Mouse (Mus musculus): Measurements from ENCODE around the gene Ffar4. TPM values are rescaled to one million over a fixed set of nuclear protein-coding genes. Genes with fewer than 3 reads are reported as not detected.

The Ffar4 gene
- polyA plus RNA-seq, 1 experiment, result not detected

DNA sequence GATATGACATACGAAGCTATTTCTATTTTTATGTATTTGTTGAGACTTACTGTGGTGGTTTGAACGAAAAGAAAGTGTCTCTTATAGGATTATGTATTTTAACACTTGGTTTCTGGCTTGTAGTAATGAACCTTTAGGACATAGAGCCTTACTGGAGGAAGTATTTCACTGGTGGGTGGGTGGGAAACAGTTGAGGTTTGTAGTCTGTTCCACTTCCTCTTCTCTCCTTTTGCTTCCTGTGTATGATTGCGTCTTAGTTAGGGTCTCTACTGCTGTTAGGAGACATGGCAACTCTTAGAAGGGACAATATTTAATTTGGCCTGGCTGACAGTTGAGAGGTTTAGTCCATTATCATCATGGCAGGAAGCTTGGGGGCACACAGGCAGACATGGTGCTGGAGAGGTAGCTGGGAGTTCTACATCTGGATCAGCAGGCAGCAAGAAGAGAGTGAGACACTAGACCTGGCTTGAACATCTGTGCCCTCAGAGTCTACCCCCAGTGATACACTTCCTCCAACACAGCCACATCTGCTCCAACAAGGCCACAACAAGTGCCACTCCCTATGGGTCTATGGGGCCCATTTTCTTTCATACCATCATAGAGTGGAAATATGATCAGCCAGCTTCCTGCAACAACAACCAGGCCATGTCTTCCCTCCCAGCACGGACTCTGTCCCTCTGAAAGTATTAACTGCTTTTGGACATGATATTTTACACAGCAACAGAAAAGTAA, 46.8 kb downstream of the Ffar4 start:
- Histone ChIP-seq H3K4me3 (ENCODE audit: insufficient read depth, low read depth, low read length) (no peak overlapping the region), H3K27ac (ENCODE audit: insufficient read depth, low read depth, low read length) (no peak overlapping the region), H3K4me1 (ENCODE audit: control insufficient read depth, insufficient read depth, low read length) (no peaks in the 10 kb centered on the region)
- no peak for TF ChIP-seq CTCF (IDR thresholded peaks at IDR 0.05; ENCODE audit: insufficient read depth, low read depth, low read length)
- TF ChIP-seq POLR2A (IDR thresholded peaks at IDR 0.05; ENCODE audit: insufficient read depth, low read depth, low read length), result no peak
- 79% methylated on average over 4 of the region's 4 CpGs for WGBS

DNA sequence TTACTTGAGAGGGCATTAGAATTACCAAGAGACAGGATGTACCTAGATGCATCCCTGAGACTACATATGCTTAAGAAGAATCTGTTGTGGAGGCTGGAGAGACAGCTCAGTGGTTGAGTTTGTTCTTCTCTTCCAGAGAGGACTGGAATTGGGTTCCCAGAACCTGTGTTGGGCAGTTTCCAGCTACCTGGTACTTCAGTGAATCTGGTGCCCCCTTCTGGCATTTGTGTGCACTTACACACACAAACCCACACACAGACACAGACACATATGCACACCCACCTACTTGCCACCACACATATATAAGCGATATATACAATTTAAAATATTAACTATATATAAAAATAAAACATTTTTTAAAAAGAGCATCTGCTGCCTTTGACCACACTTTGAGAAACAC, 59.4 kb downstream of the Ffar4 start:
- TF ChIP-seq POLR2A (IDR thresholded peaks at IDR 0.05; ENCODE audit: insufficient read depth, low read depth, low read length), result no peak
- TF ChIP-seq CTCF (IDR thresholded peaks at IDR 0.05; ENCODE audit: insufficient read depth, low read depth, low read length), result no peak
- Histone ChIP-seq H3K4me1 (ENCODE audit: control insufficient read depth, insufficient read depth, low read length) (no peaks in the 10 kb centered on the region), H3K4me3 (ENCODE audit: insufficient read depth, low read depth, low read length) (no peak overlapping the region), H3K27ac (ENCODE audit: insufficient read depth, low read depth, low read length) (no peak overlapping the region)
- 100% methylated on average over 1 of the region's 1 CpGs for WGBS

- H3K27ac ChIP-seq (ENCODE audit: insufficient read depth, low read depth, low read length), result no peak overlapping the region
- TF ChIP-seq CTCF (IDR thresholded peaks at IDR 0.05; ENCODE audit: insufficient read depth, low read depth, low read length) (no peak), POLR2A (IDR thresholded peaks at IDR 0.05; ENCODE audit: insufficient read depth, low read depth, low read length) (no peak)
- no peaks in the 10 kb centered on the region for H3K4me1 ChIP-seq (ENCODE audit: control insufficient read depth, insufficient read depth, low read length)
- WGBS, result 94% methylated on average over 21 of the region's 21 CpGs
- H3K4me3 ChIP-seq (ENCODE audit: insufficient read depth, low read depth, low read length), result no peak overlapping the region
These were observed 64.9 kb downstream of the Ffar4 start for GRCm38 (mm10) chr19:38161648-38162354.

Other genes starting within 250 kb of the Ffar4 start
- gene Myof, start 53.5 kb upstream of the Ffar4 start, polyA plus RNA-seq (2012; ENCODE audit: insufficient read depth, insufficient read length, low replicate concordance, missing spikeins), result not detected in 2 replicates
- not detected in 2 replicates for gene Cep55, start 42.1 kb upstream of the Ffar4 start, polyA plus RNA-seq (2012; ENCODE audit: insufficient read depth, insufficient read length, low replicate concordance, missing spikeins)
- not detected in 2 replicates for gene Rbp4, start 28.2 kb downstream of the Ffar4 start, polyA plus RNA-seq (2012; ENCODE audit: insufficient read depth, insufficient read length, low replicate concordance, missing spikeins)
- not detected in 2 replicates for gene Pde6c, start 35.7 kb downstream of the Ffar4 start, polyA plus RNA-seq (2012; ENCODE audit: insufficient read depth, insufficient read length, low replicate concordance, missing spikeins)
- gene Fra10ac1, start 127.1 kb downstream of the Ffar4 start, polyA plus RNA-seq (2012; ENCODE audit: insufficient read depth, insufficient read length, low replicate concordance, missing spikeins), result not detected in 2 replicates
- not detected in 2 replicates for gene Lgi1, start 167.5 kb downstream of the Ffar4 start, polyA plus RNA-seq (2012; ENCODE audit: insufficient read depth, insufficient read length, low replicate concordance, missing spikeins)

All from olfactory bulb, adult 2 months (tissue).